Mouse (Mus musculus) megakaryocyte progenitor cell, adult 5-6 weeks (primary cell): ENCODE data around the gene Bean1. TPM values are rescaled to one million over a fixed set of nuclear protein-coding genes. Genes with fewer than 3 reads are reported as not detected.
A peak's percentile ranks its signal among the peaks of the same experiment; 100 is the strongest.

Source experiments
- ATAC-seq: replicated peaks from 2 replicates; pipeline ENCODE4 v1.8.0; 2016; ENCODE audit warnings: mild to moderate bottlenecking, moderate TSS enrichment, inconsistent platforms; ENCODE audit not compliant: poor library complexity
- total RNA-seq, 2 experiments: library from RNA; stranded (forward) in 1 of 2; stranded (reverse) in 1 of 2; fragments of 157-497, 149-512 nt in 1 of 2; fragments of 200-1000 nt in 1 of 2; gene quantifications; 2 replicates each; pipeline versions ENCODE4 v1.2.3 to v1.2.4; 2015 to 2017

The Bean1 gene
- total RNA-seq, 2 experiments from 2014 or later: not detected

DNA sequence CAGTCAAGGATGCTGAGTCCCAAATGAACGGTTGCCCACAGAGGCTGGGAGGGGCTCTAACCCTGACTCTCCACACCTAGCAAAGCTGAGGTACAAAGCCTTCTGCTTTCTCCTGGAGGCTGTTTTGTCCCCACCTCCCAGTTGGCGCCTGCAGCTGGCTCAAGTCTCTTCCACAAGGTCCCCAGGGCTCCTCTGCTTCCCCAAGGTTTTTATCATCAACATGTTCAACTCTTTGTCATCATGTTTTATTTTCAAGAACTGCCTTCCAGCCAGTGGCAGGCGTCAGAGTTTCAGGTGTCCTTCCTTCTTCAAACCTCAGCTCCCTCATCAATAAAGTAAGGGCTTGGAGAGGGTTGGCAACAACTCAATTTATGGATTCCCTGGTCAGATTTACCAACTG, 781 bp upstream of the Bean1 start:
- no peak for ATAC-seq

DNA sequence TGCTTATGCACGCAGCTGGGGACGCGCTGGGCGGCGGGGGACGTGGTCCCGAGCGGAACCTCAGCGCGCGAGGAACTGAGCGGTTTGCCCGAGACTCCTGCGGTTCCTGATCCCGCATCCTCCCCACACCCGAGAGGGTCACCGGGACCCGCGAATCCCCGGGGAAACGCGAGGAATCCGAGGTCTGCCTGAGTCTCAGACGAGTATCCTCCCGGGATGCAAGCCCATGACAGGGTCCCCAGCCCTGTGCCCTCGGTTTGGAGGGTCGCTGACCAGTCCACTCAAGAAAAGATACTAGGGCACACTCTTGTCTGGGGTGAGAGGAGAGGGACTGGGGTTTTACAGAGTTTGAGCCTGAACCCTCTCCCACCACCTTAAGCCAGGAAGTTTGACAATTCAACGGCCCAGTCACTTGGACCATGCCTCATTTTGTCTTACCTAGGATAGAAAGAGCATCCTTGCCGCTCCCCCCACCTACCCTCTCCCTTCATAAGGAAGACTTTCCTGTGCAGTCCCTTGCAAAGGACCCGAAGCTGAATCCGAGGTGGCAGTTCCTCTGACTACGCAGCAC, 893 bp downstream of the Bean1 start:
- peak; percentile 31; the same call in 1 of the 2 replicates for ATAC-seq

DNA sequence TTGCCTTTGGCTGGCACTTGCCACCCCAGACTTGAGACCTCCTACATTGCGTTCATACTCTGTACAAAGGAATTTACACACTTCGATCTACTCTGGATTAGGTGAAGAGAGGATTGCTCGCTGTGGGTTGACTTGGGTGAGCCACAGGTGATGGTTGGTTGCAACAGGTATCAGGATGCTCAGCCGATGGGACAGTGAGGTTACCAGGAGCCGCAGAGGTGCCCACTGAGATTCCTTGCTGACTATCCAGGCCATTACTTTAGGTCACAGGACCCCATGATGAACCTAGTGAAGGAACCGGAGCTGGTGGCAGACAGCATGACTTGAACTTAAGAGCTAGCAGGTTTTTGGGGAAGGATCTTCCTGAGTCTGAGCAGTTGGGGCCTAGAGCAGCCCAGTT, 2.2 kb downstream of the Bean1 start:
- no peak for ATAC-seq

DNA sequence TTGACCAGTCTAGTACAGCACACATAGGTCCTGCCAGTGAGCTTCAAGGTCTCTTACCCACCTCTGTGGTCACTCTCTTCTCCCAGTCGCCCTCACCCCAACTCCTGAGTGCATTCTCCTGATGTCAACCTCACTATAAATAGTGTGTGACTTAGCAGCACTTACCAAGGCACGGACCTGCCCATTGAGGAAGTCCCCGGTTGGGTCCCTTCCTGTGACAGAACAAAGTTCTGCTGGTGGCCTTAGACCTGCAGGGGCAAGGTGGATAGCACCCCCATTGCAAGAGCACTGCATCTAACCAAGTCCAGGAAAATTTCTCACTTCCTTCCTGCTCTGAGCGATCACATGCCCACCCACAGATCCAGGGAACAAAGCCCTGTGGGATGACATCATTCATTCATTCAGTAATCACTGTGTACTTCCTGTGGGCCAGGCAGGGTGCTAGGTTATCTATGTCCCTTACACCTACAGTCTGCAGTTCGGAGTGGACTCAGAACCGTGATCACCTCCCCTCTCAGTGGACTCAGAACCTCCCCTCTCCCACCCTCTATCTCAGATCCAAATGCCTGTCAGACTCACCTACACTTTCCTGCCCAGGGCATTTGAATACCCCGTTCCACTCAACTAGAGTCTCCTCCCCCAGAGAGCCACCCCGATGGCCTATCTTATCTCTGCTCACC, 5.7 kb downstream of the Bean1 start:
- peak; percentile 50 for ATAC-seq

DNA sequence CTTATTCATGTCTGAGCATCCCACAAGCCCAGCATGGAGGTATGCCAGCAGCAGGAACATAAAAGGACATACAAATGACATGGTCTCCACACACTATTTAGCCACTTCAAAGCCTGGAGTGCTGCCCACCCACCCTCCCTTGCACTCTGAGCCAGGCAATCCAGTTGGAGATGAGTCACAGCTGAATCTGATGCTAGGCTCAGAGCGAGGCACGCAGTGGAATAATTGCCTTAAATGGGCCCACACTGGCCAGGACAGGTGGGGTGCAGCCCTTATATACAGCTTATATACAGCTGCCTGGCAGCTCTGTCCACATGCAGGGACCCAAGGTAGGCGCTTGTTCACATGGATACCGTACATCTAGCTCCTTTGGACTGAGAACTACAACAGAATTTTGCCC, 6.8 kb downstream of the Bean1 start:
- no peak for ATAC-seq

DNA sequence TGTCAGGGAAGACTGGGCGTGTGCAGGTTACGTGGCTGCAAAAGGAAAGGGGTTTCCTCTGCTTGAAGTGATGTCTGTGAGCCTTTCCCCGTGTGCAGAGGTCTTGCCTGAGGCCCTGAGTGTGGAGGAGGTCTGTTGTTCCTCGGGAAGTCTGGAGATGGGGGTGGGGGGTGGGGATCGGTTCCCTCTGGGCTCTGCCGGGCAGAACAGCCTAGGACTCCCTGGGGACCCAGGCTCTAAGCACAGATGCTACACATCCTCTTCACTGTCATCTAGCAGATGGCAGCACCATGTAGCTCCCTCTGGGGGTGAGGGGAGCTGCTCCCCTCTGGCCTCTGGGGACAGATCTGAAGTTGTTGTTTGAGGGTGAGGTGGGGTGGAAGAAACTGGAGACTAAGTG, 14.7 kb downstream of the Bean1 start:
- no peak for ATAC-seq

DNA sequence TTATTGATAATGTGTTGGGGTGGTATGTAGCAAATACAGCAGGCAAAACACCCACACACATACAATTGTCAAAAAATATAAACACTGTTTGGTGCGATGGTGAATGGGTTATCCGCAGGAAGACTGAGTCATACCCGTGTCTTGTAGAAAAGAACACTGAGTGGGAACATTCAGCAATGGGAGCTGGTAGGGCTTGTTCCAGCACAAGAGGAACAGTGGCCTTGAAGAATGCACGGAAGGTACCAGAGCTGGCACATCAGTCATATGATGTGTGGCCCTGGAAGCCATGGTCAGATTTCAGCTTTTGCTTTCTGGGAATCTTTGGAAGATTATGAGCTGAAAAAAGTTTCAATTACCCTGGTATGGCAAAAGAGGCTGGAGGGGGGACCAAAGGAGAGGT, 16.6 kb downstream of the Bean1 start:
- ATAC-seq: no peak

DNA sequence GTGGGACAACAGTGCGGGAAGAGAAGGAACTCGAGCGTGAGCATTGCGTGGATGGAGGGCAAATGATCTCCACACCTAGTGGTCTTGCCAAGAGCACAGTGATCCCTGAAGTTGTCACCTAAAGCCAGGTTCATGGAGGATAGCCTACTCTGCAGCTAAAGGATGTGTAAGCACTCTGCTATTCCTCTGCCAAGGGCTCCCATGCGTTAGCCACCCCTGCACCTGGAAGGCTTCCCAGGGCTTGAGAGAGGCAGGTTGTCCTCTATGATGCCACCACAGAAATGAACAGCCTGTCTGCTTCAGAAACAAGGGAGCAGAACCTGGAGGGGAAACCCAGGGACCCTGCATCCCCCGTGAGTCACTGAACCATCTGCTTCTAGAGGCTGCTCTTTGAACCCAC, 17.4 kb downstream of the Bean1 start:
- no peak for ATAC-seq

DNA sequence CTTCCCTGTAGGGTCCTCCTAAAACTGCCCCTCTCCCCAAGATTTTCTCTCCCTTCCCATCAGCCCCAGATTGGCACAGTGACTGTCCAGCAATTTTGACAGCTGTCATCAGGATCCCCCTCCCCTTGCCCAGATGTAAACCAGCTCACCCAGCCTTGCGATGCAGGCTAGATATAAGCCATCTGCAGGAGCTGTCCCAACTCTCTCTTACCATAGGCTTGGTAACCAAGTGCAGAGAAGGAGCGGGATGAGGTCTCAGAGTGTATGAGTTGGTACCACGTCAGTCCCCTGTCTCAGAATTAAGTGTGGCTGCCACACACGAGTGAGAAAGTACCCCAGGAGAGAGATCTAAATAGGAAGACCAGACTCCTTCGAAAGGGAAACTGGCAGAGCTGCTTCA, 18.2 kb downstream of the Bean1 start:
- no peak for ATAC-seq

DNA sequence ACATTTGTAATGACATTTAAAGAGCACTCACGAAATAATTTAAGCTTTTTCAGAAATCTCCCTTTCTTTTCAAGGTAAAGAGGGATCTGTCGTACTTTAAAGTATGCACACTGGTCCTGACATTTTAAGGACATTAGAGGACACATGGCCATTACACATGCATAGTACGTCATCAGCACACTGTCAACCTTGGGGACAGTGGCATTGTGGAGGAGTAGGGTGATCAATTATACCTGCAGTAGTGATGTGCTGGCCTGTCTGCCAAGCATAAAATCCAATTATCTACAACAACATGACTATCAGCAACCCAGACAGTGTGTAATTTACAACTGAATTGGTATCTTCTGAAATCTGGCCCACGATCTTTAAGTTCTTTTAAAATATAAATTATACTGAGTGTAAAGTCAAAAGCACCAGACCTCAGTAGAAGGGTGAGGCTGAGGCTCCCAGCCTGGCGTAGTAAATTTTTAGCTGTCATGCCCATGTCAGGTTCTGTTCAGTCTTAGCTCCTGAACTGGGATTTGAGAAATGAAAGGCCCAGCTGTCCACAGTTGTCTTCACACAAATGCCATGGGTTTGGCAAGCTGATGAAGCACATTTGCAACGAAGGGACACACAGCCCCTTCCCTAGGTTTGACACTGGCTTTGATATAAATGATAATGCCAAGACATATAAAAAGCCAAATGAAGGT, 20.7 kb downstream of the Bean1 start:
- no peak for ATAC-seq

DNA sequence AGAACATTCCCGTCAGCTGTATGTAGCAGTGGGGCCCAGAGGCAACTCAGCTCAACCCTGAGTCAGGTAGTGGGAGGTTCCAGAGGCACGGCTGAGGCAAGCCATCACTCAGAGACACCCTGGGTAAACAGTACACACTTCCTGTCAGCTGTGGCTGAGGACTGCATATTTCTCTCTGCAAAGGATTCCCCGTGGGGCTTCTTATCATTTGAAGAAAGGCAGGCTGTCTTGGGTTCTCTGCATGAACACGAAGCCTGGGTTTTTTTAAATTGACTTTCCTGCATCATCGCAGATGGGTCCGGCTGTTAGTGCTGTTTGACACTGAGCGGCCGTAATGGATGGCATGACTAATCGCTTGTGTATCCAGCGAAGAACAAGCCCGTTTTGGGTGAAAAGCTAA, 21.3 kb downstream of the Bean1 start:
- peak; percentile 57; the same call in 1 of the 2 replicates for ATAC-seq

DNA sequence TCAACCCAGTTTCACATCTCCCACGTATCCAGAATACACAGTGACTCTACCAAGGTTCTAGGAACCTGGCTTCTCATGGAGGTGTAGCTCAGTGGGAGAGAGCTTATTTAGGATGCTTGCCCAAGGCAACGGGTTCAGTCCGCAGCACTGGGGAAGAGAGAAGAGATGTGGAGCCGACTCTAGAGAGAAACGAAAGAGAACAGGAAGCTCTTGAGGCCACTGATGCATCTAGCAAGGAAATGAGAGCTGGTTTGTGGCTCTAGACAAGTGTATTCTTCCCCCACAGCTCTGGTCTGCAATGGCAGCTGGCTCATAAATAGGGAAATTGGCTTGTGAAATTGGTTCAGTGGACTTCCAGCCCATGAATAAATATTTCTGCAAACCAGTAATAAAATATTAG, 29.6 kb downstream of the Bean1 start:
- peak; percentile 94 for ATAC-seq

DNA sequence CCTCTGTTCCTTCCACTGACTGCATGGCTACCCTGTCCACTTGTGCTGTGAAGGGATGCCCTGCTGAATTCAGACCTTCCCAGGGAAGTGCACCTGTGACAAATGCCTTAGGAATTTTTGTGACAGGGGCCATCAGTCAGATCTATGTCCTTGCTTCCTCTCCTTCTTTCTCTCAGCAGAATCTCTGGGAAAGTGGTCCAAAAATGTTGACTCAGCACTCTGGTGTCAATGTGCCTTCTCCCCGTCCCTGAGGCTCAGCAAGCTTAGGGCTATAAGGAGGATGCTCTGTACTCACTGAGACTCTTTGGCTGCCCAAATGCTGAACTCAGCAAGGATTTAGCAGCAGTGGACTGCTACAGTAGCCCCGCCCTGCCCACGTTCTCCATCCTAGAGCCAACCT, 31.4 kb downstream of the Bean1 start:
- no peak for ATAC-seq

DNA sequence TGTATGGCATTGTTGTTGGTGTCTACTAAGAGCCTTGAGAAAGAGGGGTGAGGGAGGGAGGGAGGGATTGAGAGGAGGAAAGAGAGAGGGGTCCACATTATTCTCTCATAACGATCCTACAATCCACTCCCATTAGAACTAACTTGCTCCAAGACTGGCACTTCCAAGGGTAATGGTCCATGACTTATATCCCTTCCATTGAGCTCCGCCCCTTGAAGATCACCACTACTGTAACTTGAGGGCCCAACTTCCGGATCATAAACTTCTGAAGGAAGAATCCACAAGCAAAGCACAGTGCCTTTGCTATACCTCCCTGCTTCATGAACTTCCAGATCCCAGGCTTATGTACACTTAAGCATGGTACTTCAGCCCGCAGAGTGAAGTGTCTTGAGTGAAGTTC, 32.1 kb downstream of the Bean1 start:
- ATAC-seq: no peak

DNA sequence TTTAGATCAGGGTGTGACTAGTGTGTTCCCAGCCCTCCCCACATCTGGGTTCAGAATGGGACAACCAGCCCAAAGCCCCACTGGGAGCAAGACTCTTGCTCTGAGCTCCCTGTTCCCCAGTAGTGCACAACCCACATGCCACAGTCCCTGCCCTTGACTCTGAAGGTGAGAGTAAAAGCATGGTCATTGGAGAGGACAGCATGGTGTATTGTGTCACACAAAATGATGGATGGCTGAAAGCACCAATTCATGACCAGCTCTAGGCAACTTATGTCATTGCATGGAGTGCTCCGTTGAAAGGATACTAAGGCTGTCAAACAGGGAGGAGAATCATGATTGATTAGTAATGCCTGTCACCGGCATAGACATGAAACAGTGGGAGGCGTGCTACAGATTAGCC, 35.0 kb downstream of the Bean1 start:
- ATAC-seq: no peak

DNA sequence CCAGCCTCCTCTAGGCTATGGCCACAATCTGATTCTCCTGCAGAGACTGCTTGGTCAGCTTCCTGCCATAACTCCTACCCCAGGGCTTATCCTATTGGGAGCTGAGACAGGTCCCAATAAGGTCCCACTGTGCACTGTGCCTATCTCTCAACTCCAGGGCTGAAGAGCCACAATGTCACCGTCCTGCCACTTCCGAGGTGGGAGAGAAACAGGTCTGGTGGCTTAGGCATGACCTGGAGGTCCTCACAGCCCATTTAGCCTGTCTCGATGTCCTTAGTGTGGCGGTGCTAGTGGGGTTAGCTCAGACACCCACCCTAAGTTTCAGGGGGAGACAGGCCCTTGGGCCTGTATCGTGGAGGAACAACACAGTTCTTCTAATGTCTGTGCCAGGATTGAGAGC, 47.4 kb downstream of the Bean1 start:
- ATAC-seq: no peak

DNA sequence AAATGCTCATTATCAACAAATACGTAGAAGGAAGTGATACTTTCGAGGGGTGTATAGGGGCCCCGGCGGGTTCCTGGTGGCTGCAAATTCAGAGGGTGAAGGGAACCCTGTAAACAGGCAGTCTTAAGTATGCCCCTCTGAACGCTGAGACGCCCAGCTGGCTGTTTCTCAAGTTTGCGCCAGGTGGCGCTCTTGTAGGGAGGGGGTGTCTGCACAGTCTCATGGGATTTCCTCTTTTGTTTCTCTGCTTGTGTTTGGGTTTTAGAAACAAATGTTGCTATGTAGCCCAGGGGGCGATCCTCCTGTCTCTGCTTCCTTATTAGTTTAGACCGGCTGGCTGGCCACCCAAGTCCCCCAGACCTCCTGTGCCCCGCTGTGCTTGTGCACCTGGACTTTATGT, 48.8 kb downstream of the Bean1 start:
- peak; percentile 89 for ATAC-seq

DNA sequence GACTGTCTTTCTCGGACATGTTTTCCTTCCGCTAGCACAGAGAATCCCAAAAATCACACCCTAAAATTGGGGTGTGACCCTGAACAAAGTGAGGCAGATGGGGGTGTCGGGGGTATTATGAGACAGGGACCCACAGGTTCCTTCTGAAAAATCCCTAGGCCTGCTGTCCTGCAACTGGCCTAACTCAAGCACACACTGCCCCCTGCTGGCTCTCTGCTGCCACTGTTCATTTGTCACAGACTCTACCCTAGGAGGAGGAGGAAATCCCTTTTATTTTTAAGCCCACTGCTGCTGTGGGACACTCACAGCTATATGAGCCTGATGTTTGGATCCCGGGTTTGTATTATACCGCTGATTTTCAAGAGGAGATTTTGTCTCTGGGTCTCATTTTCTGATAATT, 49.6 kb downstream of the Bean1 start:
- ATAC-seq: peak; percentile 81

DNA sequence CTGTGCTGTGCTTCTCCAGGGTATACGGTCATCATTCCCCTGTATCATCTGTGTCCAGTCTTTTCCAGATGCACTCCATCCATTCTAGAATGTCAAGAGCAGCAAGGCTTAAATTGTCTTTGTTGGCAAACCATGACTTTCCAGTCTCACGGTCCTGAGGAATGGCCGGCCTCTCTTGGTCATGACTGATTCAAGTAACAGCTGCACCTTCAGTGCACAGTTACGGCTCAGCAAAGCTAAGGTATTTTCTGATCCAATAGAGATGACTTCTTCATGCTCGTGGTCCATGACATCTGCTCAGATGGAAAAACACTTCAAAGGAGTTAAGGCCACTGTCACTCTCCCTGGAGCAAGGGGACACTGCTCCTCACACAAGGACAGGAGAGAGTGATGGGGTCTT, 56.8 kb downstream of the Bean1 start:
- no peak for ATAC-seq

DNA sequence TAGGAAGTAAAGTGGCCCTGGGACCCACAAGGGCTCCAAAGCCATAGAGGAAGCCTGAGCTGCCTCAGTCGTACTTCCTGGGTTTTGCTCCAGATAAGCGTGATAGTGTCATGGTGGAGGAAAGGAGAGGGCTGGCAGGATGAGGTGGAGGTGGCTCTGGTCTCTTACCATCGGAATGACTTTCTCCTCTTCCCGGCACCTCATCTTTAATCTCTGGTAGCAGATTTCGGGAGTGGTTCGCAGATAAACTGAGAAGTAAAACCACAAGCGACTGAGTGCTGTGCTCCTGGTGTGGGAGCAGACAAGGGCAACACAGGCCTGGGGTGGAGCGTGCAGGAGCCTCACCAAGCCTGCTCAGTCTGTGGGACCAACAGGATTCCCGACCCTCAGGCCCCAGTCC, 60.1 kb downstream of the Bean1 start:
- peak; percentile 49 for ATAC-seq

DNA sequence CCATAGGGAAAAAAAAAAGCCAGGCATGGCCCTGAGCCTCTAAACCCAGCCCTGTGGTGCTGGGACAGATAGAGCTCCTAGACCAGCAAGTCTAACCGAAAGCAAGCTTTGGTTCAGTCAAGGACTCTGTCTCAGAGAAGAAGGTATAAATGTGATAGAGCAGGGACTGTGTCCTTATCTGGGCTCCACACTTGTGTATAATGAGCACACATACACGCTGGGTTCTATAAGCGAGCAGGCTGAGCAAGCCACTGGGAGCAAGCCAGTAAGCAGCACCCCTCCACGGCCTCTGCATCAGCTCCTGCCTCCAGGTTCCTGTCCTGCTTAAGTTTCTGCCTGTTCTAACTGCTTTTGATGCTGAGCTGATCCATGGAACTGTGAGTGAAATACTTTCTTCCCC, 61.8 kb downstream of the Bean1 start:
- peak; percentile 10; the same call in 1 of the 2 replicates for ATAC-seq

DNA sequence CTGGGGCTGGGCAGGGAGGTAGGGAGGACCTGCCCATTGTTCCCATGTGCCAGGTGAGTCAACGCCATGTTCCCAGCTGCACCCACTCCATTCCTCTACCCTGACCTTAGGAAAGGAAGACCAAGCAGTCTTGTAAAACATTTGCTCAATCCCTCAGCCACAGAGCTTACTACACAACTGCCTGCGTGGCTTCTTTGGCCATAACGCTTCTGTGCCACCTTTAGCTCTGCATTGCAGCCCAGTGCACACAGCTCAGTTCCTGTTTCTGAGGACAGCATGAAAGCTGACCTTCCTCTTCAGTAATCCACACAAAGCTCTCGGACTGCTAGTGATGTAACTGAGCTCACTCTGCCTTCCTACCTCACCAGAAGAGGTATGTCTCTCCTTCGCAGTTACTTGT, 62.7 kb downstream of the Bean1 start:
- ATAC-seq: peak; percentile 86
